Mouse (Mus musculus) spleen, embryonic (tissue): ENCODE results near the gene Catip.

Source experiments
- CTCF ChIA-PET: fragments of 350-600 bp; sonication (Branson Sonifier 250); formaldehyde crosslinking; loops from one replicate; lab custom pipeline; 2022; lab: Charles Lee

The Catip gene

GRCm38 (mm10) chr1:74341898-74342297, 20.0 kb upstream of the Catip start:
- CTCF ChIA-PET, result no interaction called here

- CTCF ChIA-PET, result no interaction called here
These were observed 19.6 kb upstream of the Catip start for GRCm38 (mm10) chr1:74342308-74342707.

- CTCF ChIA-PET, result no interaction called here
These were observed 18.7 kb upstream of the Catip start for GRCm38 (mm10) chr1:74343161-74343560.

GRCm38 (mm10) chr1:74344163-74344916, 17.6 kb upstream of the Catip start:
- CTCF ChIA-PET, result no interaction called here

- CTCF ChIA-PET, result no interaction called here
These were observed 10.6 kb upstream of the Catip start for GRCm38 (mm10) chr1:74351185-74351769.

- CTCF ChIA-PET, result interaction anchor here (0.7 kb wide), 1 partner anchor 19 kb away, joined by 3 read pairs; no protein-coding TSS in a partner anchor
These were observed 9.3 kb upstream of the Catip start for GRCm38 (mm10) chr1:74352532-74353096.

- CTCF ChIA-PET, result interaction anchor here (0.7 kb wide), 1 partner anchor 20 kb away, joined by 3 read pairs; no protein-coding TSS in a partner anchor
These were observed 8.3 kb upstream of the Catip start for GRCm38 (mm10) chr1:74353453-74354229.

- CTCF ChIA-PET, result no interaction called here
These were observed 4.4 kb upstream of the Catip start for GRCm38 (mm10) chr1:74357531-74357930.

GRCm38 (mm10) chr1:74359952-74360517, 1.9 kb upstream of the Catip start:
- CTCF ChIA-PET, result interaction anchor here (0.9 kb wide), 1 partner anchor 45 kb away, joined by 3 read pairs; no protein-coding TSS in a partner anchor

GRCm38 (mm10) chr1:74362325-74363229, 669 bp downstream of the Catip start:
- CTCF ChIA-PET, result interaction anchor here (2.2 kb wide), 1 partner anchor 157 kb away, joined by 5 read pairs; no protein-coding TSS in a partner anchor

GRCm38 (mm10) chr1:74363437-74363836, 1.5 kb downstream of the Catip start:
- CTCF ChIA-PET, result no interaction called here

GRCm38 (mm10) chr1:74364270-74364669, 2.4 kb downstream of the Catip start:
- CTCF ChIA-PET, result no interaction called here

GRCm38 (mm10) chr1:74367886-74368645, 6.2 kb downstream of the Catip start:
- CTCF ChIA-PET, result no interaction called here

GRCm38 (mm10) chr1:74370040-74370439, 8.1 kb downstream of the Catip start:
- CTCF ChIA-PET, result interaction anchor here (0.5 kb wide), 1 partner anchor 47 kb away, joined by 3 read pairs; no protein-coding TSS in a partner anchor

- CTCF ChIA-PET, result no interaction called here
These were observed 11.5 kb downstream of the Catip start for GRCm38 (mm10) chr1:74373372-74373771.

GRCm38 (mm10) chr1:74374980-74375379, 13.1 kb downstream of the Catip start, which contains the start of gene Slc11a1:
Gene Slc11a1 (plus strand): TSS chr1:74375195.
- CTCF ChIA-PET, result interaction anchor here (0.6 kb wide), 1 partner anchor 68 kb away, joined by 6 read pairs; no protein-coding TSS in a partner anchor

GRCm38 (mm10) chr1:74375561-74375960, 13.7 kb downstream of the Catip start:
- CTCF ChIA-PET, result interaction anchor here (0.6 kb wide), 1 partner anchor 68 kb away, joined by 6 read pairs; no protein-coding TSS in a partner anchor

GRCm38 (mm10) chr1:74376396-74376795, 14.5 kb downstream of the Catip start:
- CTCF ChIA-PET, result no interaction called here

GRCm38 (mm10) chr1:74379058-74379504, 17.2 kb downstream of the Catip start:
- CTCF ChIA-PET, result interaction anchor here (0.7 kb wide), 1 partner anchor 1001 kb away, joined by 11 read pairs; no protein-coding TSS in a partner anchor
